Mouse (Mus musculus) mouse embryonic stem cell (cell line): Measurements from ENCODE around the gene Mettl7b.
"Not testable (repeated sequence)": the region's sequence is repeated elsewhere in the genome, so short reads cannot be mapped to it uniquely, and the experiment has no call there.

Source experiments
- in situ Hi-C, 2 experiments: fragments of 300-500 bp; cut with MboI; formaldehyde crosslinking; loops; 1 replicate in 1 of 2; 3 replicates in 1 of 2; pipeline ENCODE4 v1.14.3; 2019 to 2020; ENCODE audit warnings: low sequenced_read_pairs in 2 of 2, low pct_unique_long_range_greater_than_20kb in 1 of 2, mixed read lengths in 1 of 2; ENCODE audit not compliant: unreplicated experiment in 1 of 2

The Mettl7b gene

DNA sequence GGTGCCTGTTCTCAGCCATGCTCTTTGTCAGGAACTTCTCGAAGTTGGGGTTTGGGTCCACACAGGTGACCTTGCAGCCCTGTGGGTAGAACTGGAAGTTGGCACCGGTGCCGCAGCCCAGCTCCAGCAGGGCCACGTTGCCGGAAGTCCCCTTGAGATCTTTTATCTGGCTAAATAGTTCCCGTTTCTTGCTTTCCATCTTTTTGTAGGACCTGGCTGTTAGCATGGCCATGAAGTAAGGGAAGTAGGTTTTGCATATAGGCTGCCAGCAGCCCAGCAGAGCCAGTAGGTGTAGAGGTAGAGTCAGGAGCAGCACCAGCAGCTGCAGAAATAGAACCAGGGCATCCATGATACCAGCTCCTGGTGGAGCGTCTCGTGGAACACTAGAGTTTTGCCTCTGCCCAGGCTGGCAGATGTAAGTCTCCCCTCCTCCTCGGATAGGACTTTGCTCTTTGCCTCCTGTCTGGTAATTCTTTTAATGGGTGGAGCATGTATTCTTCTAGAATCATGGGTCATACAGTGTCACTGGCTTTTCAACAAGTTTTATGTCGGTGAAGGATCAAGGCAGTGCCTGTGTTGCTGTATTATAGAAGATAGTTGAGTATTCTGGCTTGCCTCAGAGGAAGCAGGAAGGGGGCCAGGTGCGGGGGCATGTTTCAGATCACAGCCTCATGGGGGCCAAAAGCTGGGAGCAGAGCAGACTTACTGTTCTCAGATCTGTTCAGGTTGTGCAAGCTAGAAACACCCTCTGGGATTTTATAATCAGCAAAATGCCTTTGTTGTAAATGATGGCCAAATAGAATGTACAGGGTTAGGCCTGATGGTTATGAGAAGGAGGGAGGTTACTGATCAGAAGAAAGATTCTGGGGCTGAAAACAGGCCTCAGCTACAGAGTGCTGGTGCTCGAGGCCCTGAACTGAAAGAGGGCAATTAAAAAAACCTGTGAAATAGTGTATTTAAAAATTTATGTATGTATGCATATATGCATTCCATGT lies at the start of gene Mettl7b:
Mettl7b (minus strand) TSS at position 399 of the 995 bp plus-strand sequence.
- in situ Hi-C loops: no loop called here

DNA sequence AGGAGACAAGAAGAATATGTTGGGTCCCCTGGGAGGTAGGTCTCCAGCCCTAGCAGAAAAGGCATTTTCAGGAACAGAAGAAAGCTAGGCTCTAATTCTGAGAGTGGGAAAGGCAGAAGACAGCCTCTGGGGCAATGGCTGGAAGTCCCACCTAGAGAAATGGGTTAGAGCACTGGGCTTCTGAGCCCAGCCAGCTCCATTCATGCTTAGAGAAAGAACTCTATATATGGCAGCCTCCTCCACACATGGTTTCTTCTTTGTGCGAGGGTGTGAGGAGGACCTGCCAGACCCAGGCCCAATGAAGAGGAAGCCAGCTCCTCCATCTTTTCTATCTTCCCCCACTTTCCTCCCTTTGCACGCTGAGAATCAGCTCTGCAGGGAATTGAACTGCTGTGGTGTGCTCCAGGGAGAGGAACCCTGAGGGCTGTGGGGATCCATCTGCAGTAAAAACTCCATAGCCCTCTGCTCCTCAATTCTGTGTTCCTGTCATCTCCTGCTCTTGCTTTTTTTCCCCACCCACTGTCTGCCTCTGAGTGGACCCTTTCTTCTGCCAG lies 49.6 kb upstream of the Mettl7b start, which contains the start of gene Olfr763:
Olfr763 (plus strand) TSS at position 504 of the 554 bp plus-strand sequence.
- in situ Hi-C loops: no loop called here

DNA sequence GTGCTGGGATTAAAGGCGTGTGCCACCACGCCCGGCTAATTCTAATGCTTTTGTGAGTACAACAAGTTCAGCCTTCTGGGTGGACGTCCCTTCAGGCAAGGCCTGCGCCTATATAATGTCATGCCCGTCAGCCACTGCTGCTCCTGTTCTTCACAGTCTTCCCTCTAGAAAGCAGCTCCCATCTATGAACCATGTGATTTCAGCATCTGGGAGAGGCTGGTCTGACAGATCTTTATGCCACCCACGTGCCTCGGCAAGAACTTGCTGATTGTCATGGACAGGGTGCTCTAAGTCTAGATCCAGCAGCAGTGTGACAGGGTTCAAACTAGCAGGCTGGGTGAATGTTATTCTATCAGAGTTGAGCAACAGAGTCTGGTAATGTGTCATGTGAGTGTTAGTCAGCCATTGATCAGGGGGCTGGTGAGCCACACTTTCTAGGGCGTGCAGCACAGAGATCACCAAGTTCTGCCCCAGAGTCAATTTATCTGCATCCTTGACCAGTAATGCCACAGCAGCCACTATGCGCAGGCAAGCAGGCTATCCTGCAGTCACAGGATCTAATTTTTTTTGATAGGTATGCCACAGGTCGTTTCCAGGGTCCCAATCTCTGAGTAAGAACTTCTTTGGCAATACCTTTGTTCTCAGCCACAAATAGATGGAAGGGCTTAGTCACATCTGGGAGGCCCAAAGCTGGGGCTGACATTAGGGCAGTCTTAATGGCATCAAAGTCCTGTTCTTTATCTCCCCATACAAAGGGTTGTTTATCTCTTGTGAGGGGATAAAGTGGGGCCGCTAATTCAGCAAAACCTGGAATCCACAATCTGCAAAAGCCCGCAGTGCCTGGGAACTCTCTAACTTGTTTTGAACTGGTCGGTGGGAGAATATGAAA lies 43.5 kb upstream of the Mettl7b start:
- in situ Hi-C loops: no loop called here

DNA sequence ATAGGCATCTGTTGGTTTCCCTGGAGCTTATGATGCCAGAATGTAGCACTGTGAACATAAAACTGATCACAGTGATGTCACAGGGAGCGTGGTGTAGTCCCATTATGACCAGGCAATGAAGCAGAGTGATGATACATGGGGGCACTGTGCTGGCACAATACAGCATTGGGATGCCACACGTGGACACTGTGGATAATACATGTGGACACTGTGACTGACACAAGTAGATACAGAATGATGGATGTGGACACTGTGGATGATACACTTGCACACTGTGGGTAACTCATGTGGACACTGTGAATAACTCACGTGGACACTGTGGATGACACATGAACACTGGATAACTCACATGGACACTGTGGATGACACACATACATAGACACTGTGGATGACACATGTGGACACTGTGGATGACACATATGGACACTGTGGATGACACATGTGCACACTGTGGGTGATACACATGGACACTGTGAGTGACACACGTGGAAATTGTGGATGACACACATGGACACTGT lies 35.8 kb upstream of the Mettl7b start:
- in situ Hi-C loops: no loop called here

DNA sequence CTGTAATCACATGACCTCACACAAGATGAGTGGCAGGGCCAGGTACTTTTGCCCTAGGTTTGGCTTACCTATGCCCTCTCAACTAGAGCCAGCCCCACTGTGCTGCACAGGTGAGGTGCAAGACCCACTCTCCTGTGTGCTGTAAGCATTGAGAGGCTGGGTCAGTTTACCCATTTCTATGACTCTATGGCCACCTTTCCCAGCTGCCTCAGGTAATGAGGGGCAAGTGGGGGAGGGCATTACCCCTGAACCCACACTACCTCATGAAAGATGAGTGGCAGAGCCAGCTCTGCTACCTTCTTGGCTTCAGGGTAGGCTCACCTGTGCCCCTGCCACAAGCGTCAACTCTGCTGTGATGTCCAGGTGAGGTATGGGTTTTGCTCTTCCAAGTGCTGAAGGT lies 35.0 kb upstream of the Mettl7b start:
- in situ Hi-C loops: no loop called here

DNA sequence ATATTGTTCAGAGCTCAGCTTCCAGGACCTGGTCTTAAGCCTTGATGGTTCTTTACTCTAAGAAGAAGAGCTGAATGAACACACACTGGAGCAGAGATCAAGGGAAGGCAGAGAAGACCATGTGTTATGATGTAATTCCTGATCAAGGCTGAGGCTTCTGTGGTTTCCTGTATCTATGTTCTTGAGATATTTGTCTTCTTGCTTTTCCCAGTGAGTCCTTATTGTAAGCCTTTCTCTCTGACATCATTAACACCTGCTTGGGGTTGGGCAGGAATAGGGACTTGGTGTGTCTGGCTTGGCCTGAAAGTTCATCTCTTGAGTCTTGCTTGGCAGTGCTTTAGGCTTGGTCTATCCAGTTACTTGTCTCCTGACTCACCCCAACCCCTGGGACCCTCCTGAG lies 30.2 kb upstream of the Mettl7b start:
- in situ Hi-C loops: no loop called here

GRCm38 (mm10) chr10:128990129-128990850 lies 29.5 kb upstream of the Mettl7b start:
- in situ Hi-C loops: not testable (repeated sequence)

- in situ Hi-C loops: not testable (repeated sequence)
Measured at GRCm38 (mm10) chr10:128989131-128989530, 28.3 kb upstream of the Mettl7b start, which contains the start of gene Olfr9. Gene Olfr9, plus strand, starts transcription at chr10:128989431.

DNA sequence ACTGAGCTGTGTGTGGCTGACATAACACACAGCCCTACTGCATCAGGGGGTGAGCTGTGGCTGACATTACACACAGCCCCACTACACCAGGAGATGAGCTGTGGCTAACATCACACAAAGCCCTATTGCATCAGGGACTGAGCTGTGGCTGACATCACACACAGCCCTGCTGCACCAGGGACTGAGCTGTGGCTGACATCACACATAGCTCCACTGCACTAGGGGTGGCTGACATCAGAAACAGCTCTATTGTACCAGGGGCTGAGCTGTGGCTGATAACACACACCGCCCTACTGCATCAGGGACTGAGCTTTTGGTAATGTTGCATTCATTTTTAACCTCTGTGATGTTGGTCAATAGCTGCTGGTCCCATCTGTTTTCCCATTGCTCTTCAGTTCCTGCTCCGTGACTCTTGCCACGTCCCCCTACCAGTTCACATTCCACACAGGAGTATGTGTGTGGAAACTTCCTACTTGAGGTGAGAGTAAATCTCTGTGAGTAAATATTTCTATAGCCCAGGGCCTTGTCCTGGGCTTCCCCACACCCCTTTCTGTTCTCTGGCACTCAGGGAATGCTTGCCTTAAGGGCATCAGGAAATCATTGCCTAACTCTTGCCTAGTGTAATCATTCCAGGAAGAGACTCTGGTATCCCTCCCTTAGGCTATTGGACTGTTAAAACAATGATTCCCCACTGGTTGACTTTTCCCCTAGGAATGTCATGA lies 20.0 kb upstream of the Mettl7b start:
- in situ Hi-C loops: no loop called here

GRCm38 (mm10) chr10:128977522-128978114 lies 16.8 kb upstream of the Mettl7b start:
- in situ Hi-C loops: no loop called here

GRCm38 (mm10) chr10:128976395-128976794 lies 15.6 kb upstream of the Mettl7b start:
- in situ Hi-C loops: no loop called here

- in situ Hi-C loops: no loop called here
Measured at GRCm38 (mm10) chr10:128972841-128973240, 12.1 kb upstream of the Mettl7b start.

GRCm38 (mm10) chr10:128970740-128971250 lies 10.0 kb upstream of the Mettl7b start:
- in situ Hi-C loops: no loop called here

- in situ Hi-C loops: no loop called here
Measured at GRCm38 (mm10) chr10:128968341-128968749, 7.6 kb upstream of the Mettl7b start.

- in situ Hi-C loops: no loop called here
Measured at GRCm38 (mm10) chr10:128965871-128966270, 5.1 kb upstream of the Mettl7b start.

GRCm38 (mm10) chr10:128964961-128965360 lies 4.2 kb upstream of the Mettl7b start:
- in situ Hi-C loops: no loop called here

- in situ Hi-C loops: no loop called here
Measured at GRCm38 (mm10) chr10:128960142-128960541, 646 bp downstream of the Mettl7b start.
